Mouse (Mus musculus) C2C12 (cell line): ENCODE measurements around the gene 1700025F22Rik.
"Not testable (repeated sequence)": the region's sequence is repeated elsewhere in the genome, so short reads cannot be mapped to it uniquely, and the experiment has no call there.

Source experiments
- CEBPB ChIP-seq: IDR thresholded peaks from one replicate; pipeline ENCODE4 v1.6.1; 2011; ENCODE audit warnings: low read depth, mild to moderate bottlenecking, control low read depth, moderate library complexity
- CTCF ChIP-seq: IDR thresholded peaks from one replicate; pipeline ENCODE4 v1.5.1; 2011; ENCODE audit not compliant: control insufficient read depth, insufficient read depth, insufficient read length
- USF1 ChIP-seq: IDR thresholded peaks from one replicate; pipeline ENCODE4 v1.6.1; 2011; ENCODE audit warnings: low read depth, mild to moderate bottlenecking, control low read depth, moderate library complexity

DNA sequence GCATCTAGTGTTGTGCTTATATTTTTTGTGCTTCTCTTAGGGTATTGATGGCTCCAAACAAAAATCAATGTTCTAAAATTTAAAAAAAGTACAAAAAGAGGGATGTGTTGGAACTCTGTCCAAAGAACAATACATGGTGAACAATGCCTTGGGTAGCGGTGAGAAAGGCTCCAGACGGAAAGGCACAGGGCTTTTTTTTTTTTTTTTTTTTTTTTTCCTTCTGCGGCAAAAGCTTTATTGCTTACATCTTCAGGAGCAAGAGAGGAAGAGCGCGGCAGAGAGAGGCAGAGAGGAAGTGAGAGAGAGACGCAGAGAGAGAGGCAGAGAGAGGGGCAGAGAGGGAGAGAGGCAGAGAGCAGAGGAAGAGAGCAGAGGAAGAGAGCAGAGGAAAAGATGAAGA, 7.2 kb downstream of the 1700025F22Rik start:
- TF ChIP-seq CTCF, CEBPB, USF1: not testable (repeated sequence)
